Mouse (Mus musculus) kidney, postnatal 0 days (tissue): ENCODE data around the gene Nhp2. TPM values are rescaled to one million over a fixed set of nuclear protein-coding genes. Genes with fewer than 3 reads are reported as not detected.

Source experiments
- ATAC-seq: fragments of 200-750 bp; cut with Nextera tagmentation; replicated peaks from 2 replicates; pipeline ENCODE4 v1.8.0; 2017; ENCODE audit warnings: low read depth, moderate number of reproducible peaks, moderate TSS enrichment, moderate library complexity; ENCODE audit not compliant: low FRiP score
- DNase-seq: peaks from one replicate; pipeline ENCODE4 v3.0.0-alpha.2; 2016; ENCODE audit warnings: low spot score
- H3K27ac ChIP-seq: fragments of 300-500 bp; sonication (generic); 2 replicates; pipeline ENCODE4 v1.5.1; 2014; ENCODE audit warnings: mild to moderate bottlenecking
- H3K27me3 ChIP-seq: fragments of 300-500 bp; sonication (generic); 2 replicates; pipeline ENCODE4 v1.6.1; 2014; ENCODE audit warnings: low read length, mixed read lengths; ENCODE audit not compliant: insufficient read depth
- H3K36me3 ChIP-seq: fragments of 300-500 bp; sonication (generic); 2 replicates; pipeline ENCODE4 v1.6.1; 2014; ENCODE audit warnings: low read length, mixed read lengths; ENCODE audit not compliant: insufficient read depth
- H3K4me1 ChIP-seq: fragments of 300-500 bp; sonication (generic); replicated peaks from 2 replicates; pipeline ENCODE4 v1.6.1; 2014; ENCODE audit warnings: antibody characterized with exemption, low read length, mixed read lengths; ENCODE audit not compliant: insufficient read depth
- H3K4me2 ChIP-seq: fragments of 300-500 bp; sonication (generic); 2 replicates; pipeline ENCODE4 v1.6.1; 2014; ENCODE audit warnings: mild to moderate bottlenecking, low read length, moderate library complexity, mixed read lengths
- H3K4me3 ChIP-seq: fragments of 300-500 bp; sonication (generic); replicated peaks from 2 replicates; pipeline ENCODE4 v1.5.1; 2014; ENCODE audit warnings: low read depth, low read length
- H3K9ac ChIP-seq: fragments of 300-500 bp; sonication (generic); 2 replicates; pipeline ENCODE4 v1.6.1; 2014; ENCODE audit warnings: low read depth, low read length
- H3K9me3 ChIP-seq: fragments of 300-500 bp; sonication (generic); replicated peaks from 2 replicates; pipeline ENCODE4 v1.6.1; 2016; ENCODE audit warnings: low read length, inconsistent platforms, mixed read lengths
- CTCF ChIP-seq: IDR thresholded peaks from 2 replicates; pipeline ENCODE4 v1.5.1; 2016; ENCODE audit warnings: antibody characterized with exemption, low read depth, mild to moderate bottlenecking, moderate library complexity
- WGBS: fragments of 180-500 bp; shearing (Covaris S2); extraction: QIAGEN DNeasy Blood & Tissue Kit; methylation state at CpG from one replicate; pipeline ENCODE4 v1.1.7; 2014; 5-methylcytosine and 5-hydroxymethylcytosine counted together
- polyA plus RNA-seq: library from polyadenylated mRNA; unstranded; fragments of >200 nt; fragmentation: Nextera tagmentation; extraction: Ambion mirVana; gene quantifications from 2 replicates; pipeline ENCODE4 v1.2.1, GENCODE M21; 2015

Nhp2 gene
- polyA plus RNA-seq: 134 and 136 TPM in 2 replicates

DNA sequence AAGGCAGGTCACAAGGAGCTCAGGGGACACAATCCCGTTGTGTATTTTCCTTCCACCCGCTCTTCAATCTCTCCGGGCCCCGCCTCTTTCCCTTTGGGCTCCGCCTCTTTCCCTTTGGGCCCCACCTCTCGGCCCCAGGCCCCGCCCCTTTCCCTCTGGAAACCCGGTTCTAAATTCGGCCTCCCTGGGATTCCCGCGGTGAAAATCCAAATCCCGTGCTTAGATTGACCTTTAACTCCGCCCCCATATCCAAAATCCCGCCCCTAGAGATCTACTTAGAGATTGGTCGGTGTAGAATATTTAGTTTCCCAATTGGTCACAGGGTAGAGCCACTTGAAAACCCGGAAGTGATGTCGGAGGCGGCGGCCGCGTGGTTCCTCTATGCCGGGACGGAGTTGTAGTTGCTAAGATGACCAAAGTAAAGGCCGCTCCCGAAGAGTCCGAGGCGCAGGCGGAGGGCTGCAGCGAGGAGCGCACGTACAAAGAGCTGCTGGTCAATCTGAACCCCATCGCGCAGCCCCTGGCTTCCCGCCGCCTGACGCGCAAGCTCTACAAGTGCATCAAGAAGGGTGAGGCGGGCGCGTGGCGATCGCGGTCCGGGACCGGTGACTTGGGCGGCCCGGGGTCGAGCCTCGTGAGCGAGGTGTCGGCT, at the start of gene Nhp2:
TSS of gene Nhp2 (plus strand) at position 327 of the 652 bp plus-strand sequence.
- peaks cover 16% of the 10 kb centered on the region for H3K4me1 ChIP-seq
- H3K4me2 ChIP-seq: peak within 1 kb of the TSS; percentile 82
- peak within 1 kb of the TSS; percentile 76 for H3K9ac ChIP-seq
- 0 out of 2 replicates have a peak, but pooled peaks have one; percentile 16 for TF ChIP-seq CTCF
- H3K9me3 ChIP-seq: no peaks in the 10 kb centered on the region
- peak within 1 kb of the TSS; percentile 70 for H3K27ac ChIP-seq
- DNase-seq (peak; percentile 100), ATAC-seq (peak; percentile 93)
- under 1% methylated on average over 51 of the region's 51 CpGs for WGBS
- H3K27me3 ChIP-seq: no peaks in the 10 kb centered on the region
- peaks cover 22% of the 10 kb centered on the region for H3K36me3 ChIP-seq
- H3K4me3 ChIP-seq: peak within 1 kb of the TSS; percentile 81

DNA sequence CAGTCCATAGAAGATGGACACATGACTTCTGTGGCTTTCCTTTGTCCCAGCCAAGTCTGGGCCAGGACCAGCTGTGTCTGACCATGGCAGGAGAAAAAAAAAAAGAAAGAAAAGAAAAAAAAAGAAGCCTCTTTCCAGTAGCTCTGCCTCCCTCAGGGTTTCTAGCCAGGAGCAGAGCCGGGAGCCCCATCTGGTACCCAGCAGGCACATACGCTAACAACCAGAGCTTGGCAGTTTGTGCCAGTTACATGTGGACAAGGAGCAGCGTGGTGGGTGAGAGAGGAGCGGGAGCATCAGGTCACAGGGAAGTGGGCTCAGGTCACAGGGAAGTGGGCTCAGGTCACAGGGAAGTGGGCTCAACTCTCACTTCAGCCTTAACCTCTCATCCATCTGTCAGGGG, 43.1 kb upstream of the Nhp2 start:
- DNase-seq (no peak), ATAC-seq (no peak)
- Histone ChIP-seq H3K4me3 (no peak overlapping the region), H3K4me2 (no peak overlapping the region), H3K9me3 (no peaks in the 10 kb centered on the region), H3K36me3 (no peaks in the 10 kb centered on the region), H3K9ac (no peak overlapping the region), H3K4me1 (no peaks in the 10 kb centered on the region), H3K27me3 (no peaks in the 10 kb centered on the region), H3K27ac (no peak overlapping the region)
- 92% methylated on average over 4 of the region's 4 CpGs for WGBS
- no peak for TF ChIP-seq CTCF

GRCm38 (mm10) chr11:51577587-51577986, 41.9 kb upstream of the Nhp2 start:
- H3K4me1 ChIP-seq: no peaks in the 10 kb centered on the region
- H3K4me3 ChIP-seq: no peak overlapping the region
- WGBS: 77% methylated on average over 7 of the region's 7 CpGs
- no peaks in the 10 kb centered on the region for H3K36me3 ChIP-seq
- H3K9me3 ChIP-seq: no peaks in the 10 kb centered on the region
- no peak overlapping the region for H3K4me2 ChIP-seq
- TF ChIP-seq CTCF: no peak
- no peak overlapping the region for H3K27ac ChIP-seq
- DNase-seq (no peak), ATAC-seq (no peak)
- no peak overlapping the region for H3K9ac ChIP-seq
- H3K27me3 ChIP-seq: no peaks in the 10 kb centered on the region

- H3K4me1 ChIP-seq: 0 out of 2 replicates have a peak, but pooled peaks cover 2% of the 10 kb centered on the region
- ATAC-seq (no peak), DNase-seq (no peak)
- no peak overlapping the region for H3K27ac ChIP-seq
- H3K9me3 ChIP-seq: no peaks in the 10 kb centered on the region
- H3K4me2 ChIP-seq: no peak overlapping the region
- H3K4me3 ChIP-seq: no peak overlapping the region
- no peaks in the 10 kb centered on the region for H3K36me3 ChIP-seq
- no peaks in the 10 kb centered on the region for H3K27me3 ChIP-seq
- WGBS: 56% methylated on average over 4 of the region's 4 CpGs
- H3K9ac ChIP-seq: no peak overlapping the region
- TF ChIP-seq CTCF: no peak
Measured at GRCm38 (mm10) chr11:51579024-51579423, 40.5 kb upstream of the Nhp2 start.

GRCm38 (mm10) chr11:51582713-51583112, 36.8 kb upstream of the Nhp2 start:
- 26% methylated on average over 8 of the region's 8 CpGs for WGBS
- ATAC-seq (no peak), DNase-seq (peak; percentile 85)
- H3K36me3 ChIP-seq: peaks cover 7% of the 10 kb centered on the region; the same call in 1 of the 2 replicates
- H3K4me1 ChIP-seq: peaks cover 11% of the 10 kb centered on the region; the same call in 1 of the 2 replicates
- no peak overlapping the region for H3K4me3 ChIP-seq
- no peaks in the 10 kb centered on the region for H3K27me3 ChIP-seq
- no peak overlapping the region for H3K4me2 ChIP-seq
- H3K27ac ChIP-seq: no peak overlapping the region
- TF ChIP-seq CTCF: peak; percentile 80
- no peaks in the 10 kb centered on the region for H3K9me3 ChIP-seq
- no peak overlapping the region for H3K9ac ChIP-seq

DNA sequence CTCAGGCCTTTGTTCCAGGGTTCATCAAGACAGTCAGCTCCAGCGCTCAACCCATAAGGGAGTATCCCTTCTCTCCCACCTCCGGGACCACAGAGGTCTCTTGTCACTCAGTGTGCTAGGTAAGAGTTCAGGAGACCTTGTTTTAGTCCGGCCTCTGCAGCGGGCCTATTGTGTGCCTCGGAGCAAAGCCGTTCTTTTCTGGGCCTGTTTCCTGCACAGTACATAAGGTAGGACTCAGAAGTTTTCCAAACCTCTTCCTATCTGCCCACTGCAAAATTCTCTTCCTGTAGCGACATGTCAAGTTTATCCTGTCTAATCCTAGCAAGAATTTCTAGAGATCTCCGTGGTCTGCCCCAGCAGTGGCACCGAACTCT, 35.5 kb upstream of the Nhp2 start:
- ATAC-seq: peak; percentile 5
- Histone ChIP-seq H3K27ac (peak overlapping the region; percentile 96), H3K9ac (peak overlapping the region; percentile 73), H3K9me3 (no peaks in the 10 kb centered on the region), H3K36me3 (peaks cover 16% of the 10 kb centered on the region; the same call in 1 of the 2 replicates), H3K4me2 (peak overlapping the region; percentile 84), H3K4me1 (peaks cover 11% of the 10 kb centered on the region; the same call in 1 of the 2 replicates), H3K27me3 (no peaks in the 10 kb centered on the region), H3K4me3 (peak overlapping the region; percentile 65)
- no peak for DNase-seq
- WGBS: 13% methylated on average over 9 of the region's 9 CpGs
- TF ChIP-seq CTCF: no peak
